Mouse (Mus musculus) E14TG2a.4 (cell line): Measurements from ENCODE around the gene Xntrpc.

Experiments used
- CTCF ChIP-seq: conservative IDR thresholded peaks from 2 replicates; pipeline ENCODE4 v1.5.1; 2014; ENCODE audit warnings: low read length
- NANOG ChIP-seq: IDR thresholded peaks from 2 replicates; pipeline ENCODE4 v1.6.1; 2014; ENCODE audit warnings: borderline replicate concordance, low read length, mixed read lengths

DNA sequence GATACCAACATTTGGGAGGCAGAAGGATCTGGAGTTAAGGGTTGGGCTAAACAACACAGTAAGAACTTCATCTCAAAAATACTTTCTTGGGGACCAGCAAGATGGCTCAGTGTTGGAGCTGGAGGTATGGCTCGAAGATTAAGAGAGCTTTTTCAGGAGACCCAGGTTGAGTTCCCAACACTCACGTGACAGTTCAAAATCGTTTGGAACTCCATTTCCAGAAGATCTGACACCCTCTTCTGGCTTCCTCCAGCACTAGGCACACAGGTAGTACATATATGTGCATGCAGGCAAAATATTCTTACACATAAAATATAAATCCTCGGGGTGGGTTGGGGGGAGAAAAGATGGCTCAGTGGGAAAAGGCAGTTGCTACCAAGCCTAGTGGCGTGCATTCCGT, 850 bp downstream of the Xntrpc start:
- TF ChIP-seq CTCF (no peak), NANOG (no peak)
